Mouse (Mus musculus) bone marrow macrophage, adult 2 months (primary cell): ENCODE results near the gene Palm3. TPM values are rescaled to one million over a fixed set of nuclear protein-coding genes. Genes with fewer than 3 reads are reported as not detected.

Source experiments
- H3K27ac ChIP-seq: 2 replicates; pipeline ENCODE4 v1.5.1; 2012; ENCODE audit warnings: low read depth, low read length; ENCODE audit not compliant: insufficient read depth
- H3K4me1 ChIP-seq: 2 replicates; pipeline ENCODE4 v1.6.1; 2012; ENCODE audit warnings: low read length; ENCODE audit not compliant: control insufficient read depth, insufficient read depth
- H3K4me3 ChIP-seq: 2 replicates; pipeline ENCODE4 v1.5.1; 2012; ENCODE audit warnings: mild to moderate bottlenecking, low read length, moderate library complexity; ENCODE audit not compliant: insufficient read depth
- CTCF ChIP-seq: IDR thresholded peaks from 2 replicates; pipeline ENCODE4 v1.5.1; 2012; ENCODE audit warnings: low read depth, mild to moderate bottlenecking, low read length, moderate library complexity
- POLR2A ChIP-seq: IDR thresholded peaks from 2 replicates; pipeline ENCODE4 v1.6.1; 2012; ENCODE audit warnings: mild to moderate bottlenecking, low read depth, low read length, borderline replicate concordance
- polyA plus RNA-seq: library from polyadenylated mRNA; stranded (reverse); fragments of >200 nt; gene quantifications from 2 replicates; pipeline ENCODE4 v1.2.4, GENCODE M21; 2012; ENCODE audit not compliant: missing spikeins, insufficient read depth, insufficient read length

The Palm3 gene
- polyA plus RNA-seq, 1 experiment, result not detected

DNA sequence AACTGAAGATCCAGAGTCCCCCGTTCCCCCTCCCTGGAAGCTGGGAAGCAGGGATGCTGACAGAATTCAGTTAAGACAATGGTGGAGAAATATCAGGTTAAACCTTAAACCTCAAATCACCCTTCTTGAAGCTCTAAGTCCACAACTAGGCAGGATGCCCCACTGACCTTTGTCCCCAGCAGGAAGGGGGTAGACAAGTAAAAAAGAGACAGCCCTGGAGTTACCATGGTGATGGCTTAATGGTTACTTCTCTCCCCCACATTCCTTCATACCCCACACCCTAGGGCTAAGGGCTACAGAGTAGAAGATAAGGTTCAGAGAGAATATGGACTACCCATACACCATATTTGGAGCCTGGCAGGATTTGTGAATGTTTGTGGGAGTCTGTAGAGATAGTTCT, 2.4 kb downstream of the Palm3 start:
- Histone ChIP-seq H3K27ac (no peak overlapping the region), H3K4me3 (no peak overlapping the region), H3K4me1 (peaks cover 4% of the 10 kb centered on the region; the same call in 1 of the 2 replicates)
- TF ChIP-seq CTCF (no peak), POLR2A (no peak)

- TF ChIP-seq CTCF (peak; percentile 87), POLR2A (no peak)
- no peak overlapping the region for H3K27ac ChIP-seq
- peaks cover 4% of the 10 kb centered on the region; the same call in 1 of the 2 replicates for H3K4me1 ChIP-seq
These were observed 2.9 kb downstream of the Palm3 start for GRCm38 (mm10) chr8:84024171-84024570.

GRCm38 (mm10) chr8:84025863-84026262, 4.6 kb downstream of the Palm3 start:
- H3K4me1 ChIP-seq, result peaks cover 4% of the 10 kb centered on the region; the same call in 1 of the 2 replicates
- H3K27ac ChIP-seq, result no peak overlapping the region
- TF ChIP-seq CTCF (no peak), POLR2A (no peak)
- peak overlapping the region; percentile 25; the same call in 1 of the 2 replicates for H3K4me3 ChIP-seq

More at GRCm38 (mm10) chr8:84024171-84024570, 2.9 kb downstream of the Palm3 start:
- no peak overlapping the region for H3K4me3 ChIP-seq

- TF ChIP-seq CTCF (no peak), POLR2A (no peak)
- Histone ChIP-seq H3K27ac (no peak overlapping the region), H3K4me1 (peaks cover 4% of the 10 kb centered on the region; the same call in 1 of the 2 replicates), H3K4me3 (no peak overlapping the region)
These were observed 6.2 kb downstream of the Palm3 start for GRCm38 (mm10) chr8:84027449-84027848.

DNA sequence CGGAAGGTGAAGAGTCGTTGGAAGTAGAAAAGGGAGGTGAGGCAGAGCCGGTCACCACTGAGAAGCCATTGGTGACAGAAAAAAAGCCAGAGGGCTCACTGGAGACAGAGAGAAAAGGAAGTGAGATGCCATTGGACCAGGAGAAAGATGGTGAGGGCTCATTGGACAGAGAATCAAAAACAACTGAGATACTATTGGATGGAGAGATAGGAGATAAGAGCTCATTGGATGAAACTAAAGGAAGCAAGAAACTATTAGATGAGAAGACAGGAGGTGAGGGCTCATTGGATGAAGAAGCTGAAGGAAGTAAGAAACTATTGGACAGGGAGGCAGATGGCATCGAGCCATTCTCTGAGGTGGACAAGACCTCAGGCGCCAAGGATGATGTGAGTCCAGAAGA, 8.0 kb downstream of the Palm3 start:
- Histone ChIP-seq H3K27ac (no peak overlapping the region), H3K4me3 (no peak overlapping the region), H3K4me1 (peaks cover 10% of the 10 kb centered on the region; the same call in 1 of the 2 replicates)
- TF ChIP-seq POLR2A, result no peak
- TF ChIP-seq CTCF, result no peak

DNA sequence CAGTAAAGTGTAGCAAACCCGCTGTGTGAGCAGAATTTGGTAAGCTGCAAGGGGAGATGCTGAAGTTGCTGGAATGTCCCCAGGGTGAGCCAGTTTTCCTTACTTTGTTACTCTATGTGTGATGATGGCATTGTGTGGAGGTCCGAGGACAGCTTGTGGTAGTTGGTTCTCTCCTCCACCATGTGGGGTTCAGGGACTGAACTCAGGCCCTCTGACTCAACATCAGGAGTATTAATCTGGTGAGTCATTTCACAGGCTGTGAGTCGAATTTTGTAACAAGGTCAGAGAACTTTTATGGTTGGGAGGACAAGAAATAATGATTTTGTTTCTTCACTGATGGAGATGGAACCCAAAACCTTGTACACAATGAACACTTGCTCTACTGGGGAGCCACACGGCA, 11.5 kb downstream of the Palm3 start:
- H3K4me3 ChIP-seq, result no peak overlapping the region
- H3K4me1 ChIP-seq, result peaks cover 10% of the 10 kb centered on the region; the same call in 1 of the 2 replicates
- TF ChIP-seq POLR2A, result no peak
- H3K27ac ChIP-seq, result no peak overlapping the region

DNA sequence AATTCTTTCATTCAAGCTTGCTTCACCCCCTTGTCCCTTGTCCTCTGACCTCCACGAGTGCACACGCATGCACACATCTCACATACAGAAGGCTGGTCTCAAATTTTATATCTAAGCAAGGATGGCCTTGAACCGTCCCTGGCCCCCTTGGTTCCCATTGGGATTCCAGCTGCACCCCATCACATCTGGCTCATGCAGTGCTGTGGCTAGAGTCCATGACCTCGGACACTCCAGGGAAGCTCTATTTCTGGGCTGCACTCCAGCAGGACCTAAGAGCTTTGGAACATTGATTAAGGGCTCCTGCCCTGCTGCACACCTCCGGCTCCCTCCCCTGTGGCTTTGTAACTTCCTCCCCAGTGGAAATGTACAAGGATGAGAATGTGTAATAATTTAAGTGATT, 16.7 kb downstream of the Palm3 start:
- Histone ChIP-seq H3K27ac (no peak overlapping the region), H3K4me1 (peaks cover 6% of the 10 kb centered on the region; the same call in 1 of the 2 replicates), H3K4me3 (no peak overlapping the region)
- TF ChIP-seq CTCF, result no peak

GRCm38 (mm10) chr8:84039050-84039449, 17.8 kb downstream of the Palm3 start:
- peaks cover 2% of the 10 kb centered on the region; the same call in 1 of the 2 replicates for H3K4me1 ChIP-seq
- H3K4me3 ChIP-seq, result no peak overlapping the region
- H3K27ac ChIP-seq, result no peak overlapping the region
- TF ChIP-seq CTCF, result peak; percentile 63
- no peak for TF ChIP-seq POLR2A

DNA sequence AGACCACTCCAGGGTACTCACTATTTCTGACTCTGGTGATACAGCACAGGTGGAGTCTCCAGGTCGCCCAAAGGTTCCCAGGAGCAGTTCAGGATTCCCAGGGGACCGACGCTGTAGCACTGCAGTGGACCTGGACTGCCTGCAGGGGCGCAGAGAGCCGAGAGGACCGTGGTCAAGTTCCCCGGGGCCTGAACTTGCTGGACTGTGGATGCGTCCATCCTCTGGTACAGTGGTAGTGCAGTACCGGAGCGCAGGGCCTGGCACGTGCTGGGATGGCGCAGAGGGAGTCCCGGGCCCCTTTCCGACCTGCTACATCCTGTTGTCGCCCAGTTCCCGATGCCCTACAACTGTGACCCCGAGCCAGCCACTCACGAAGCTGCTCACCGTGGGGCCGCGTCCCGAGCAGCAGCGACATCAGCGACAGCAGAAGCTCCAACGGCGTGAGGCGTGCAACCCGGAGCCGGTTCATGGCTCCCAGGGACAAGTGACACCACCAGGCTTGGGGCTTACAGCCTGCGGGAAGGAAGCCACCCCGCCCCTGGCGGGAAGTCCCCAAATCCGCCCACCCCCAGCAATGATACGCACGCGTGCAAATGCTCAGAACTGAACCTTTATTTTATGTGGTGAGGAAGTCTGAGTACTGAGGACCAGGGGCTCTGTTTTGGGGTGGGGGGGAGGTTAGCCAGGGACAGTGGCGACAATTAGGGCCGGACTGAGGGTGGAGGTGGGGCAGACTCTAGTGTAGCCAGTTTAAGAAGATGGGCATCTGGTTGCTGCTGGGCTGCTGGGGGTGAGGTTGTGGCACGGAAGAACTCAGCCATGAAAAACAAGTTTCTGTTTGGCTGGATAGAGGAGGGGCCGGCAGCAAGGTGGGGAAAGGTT, 21.0 kb downstream of the Palm3 start, which contains the start of gene Il27ra:
Il27ra (minus strand) TSS at position 524 of the 882 bp plus-strand sequence.
- Histone ChIP-seq H3K27ac (no peak within 1 kb of the TSS), H3K4me1 (peaks cover 2% of the 10 kb centered on the region; the same call in 1 of the 2 replicates), H3K4me3 (peak within 1 kb of the TSS; percentile 46)
- TF ChIP-seq POLR2A (no peak), CTCF (no peak)

GRCm38 (mm10) chr8:84042948-84043342, 21.7 kb downstream of the Palm3 start:
- H3K27ac ChIP-seq, result no peak overlapping the region
- H3K4me3 ChIP-seq, result peak overlapping the region; percentile 46; the same call in 1 of the 2 replicates
- H3K4me1 ChIP-seq, result peaks cover 2% of the 10 kb centered on the region; the same call in 1 of the 2 replicates
- TF ChIP-seq POLR2A (no peak), CTCF (no peak)
